Mouse (Mus musculus): Measurements from ENCODE around the gene Ntpcr.

DNA sequence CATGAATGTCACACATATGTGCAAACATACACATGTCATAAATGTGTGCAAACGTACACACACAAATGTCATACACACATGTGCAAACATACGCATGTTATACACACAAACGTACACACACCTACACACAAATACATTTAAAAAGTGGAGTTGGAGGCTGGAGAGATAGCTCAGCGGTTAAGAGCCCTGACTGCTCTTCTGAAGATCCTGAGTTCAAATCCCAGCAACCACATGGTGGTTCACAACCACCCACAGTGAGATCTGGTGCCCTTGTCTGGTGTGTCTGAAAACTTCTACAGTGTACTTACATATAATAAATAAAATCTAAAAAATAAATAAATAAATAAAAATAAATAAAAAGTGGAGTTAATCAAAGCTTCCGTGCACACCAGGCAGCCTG is 49.2 kb downstream of the Ntpcr start:
- no peak for TF ChIP-seq CTCF (IDR thresholded peaks at IDR 0.05; ENCODE audit: low read depth)
- TF ChIP-seq EP300 (optimal IDR thresholded peaks at IDR 0.05): no peak
